Mouse (Mus musculus) small intestine, adult 2 months (tissue): Measurements from ENCODE around the gene Ice1.

Experiments used
- CTCF ChIP-seq: fragments of 200-500 bp; IDR thresholded peaks from 2 replicates; pipeline ENCODE4 v1.5.1; 2012; ENCODE audit warnings: low read depth, mild to moderate bottlenecking, control low read depth, inconsistent platforms, low read length, moderate library complexity, mixed read lengths; ENCODE audit not compliant: insufficient replicate concordance, insufficient read length; ENCODE audit errors: extremely low read depth
- POLR2A ChIP-seq: fragments of 200-500 bp; IDR thresholded peaks from 2 replicates; pipeline ENCODE4 v1.6.1; 2012; ENCODE audit warnings: low read depth, mild to moderate bottlenecking, control low read depth, inconsistent platforms, low read length, moderate library complexity

- no peak for TF ChIP-seq CTCF
- no peak for TF ChIP-seq POLR2A
These were observed 122.4 kb downstream of the Ice1 start for GRCm38 (mm10) chr13:70515004-70515403.
